Mouse (Mus musculus): Measurements from ENCODE around the gene Ccdc149. TPM values are rescaled to one million over a fixed set of nuclear protein-coding genes. Genes with fewer than 3 reads are reported as not detected.

Ccdc149 gene
- total and polyA plus RNA-seq, 3 experiments = not detected

- DNase-seq (ENCODE audit: low spot score) (no peak), ATAC-seq (ENCODE audit: extremely low read depth, insufficient number of reproducible peaks, low FRiP score, poor library complexity, severe bottlenecking) (no peak)
- no peak overlapping the region for H3K4me3 ChIP-seq (ENCODE audit: low read depth, low read length)
- H3K27me3 ChIP-seq (ENCODE audit: insufficient read depth, low read length) = no peaks in the 10 kb centered on the region
- peaks cover 29% of the 10 kb centered on the region for H3K9me3 ChIP-seq (replicated peaks)
- TF ChIP-seq GATA2 (IDR thresholded peaks at IDR 0.05; ENCODE audit: borderline replicate concordance, low read depth, low read length) = no peak
- no peak for TF ChIP-seq POLR2AphosphoS5 (IDR thresholded peaks at IDR 0.05; ENCODE audit: insufficient replicate concordance, low read depth, low read length)
- no peak for TF ChIP-seq TAL1 (conservative IDR thresholded peaks at IDR 0.05; ENCODE audit: low read depth, low read length)
- no peak for TF ChIP-seq GATA1 (IDR thresholded peaks at IDR 0.05; ENCODE audit: borderline replicate concordance, low read length)
- TF ChIP-seq CTCF (IDR thresholded peaks at IDR 0.05; ENCODE audit: low read depth, low read length) = no peak
- H3K36me3 ChIP-seq (replicated peaks) = no peaks in the 10 kb centered on the region
- H3K4me1 ChIP-seq (ENCODE audit: insufficient read depth, low read depth, low read length) = no peaks in the 10 kb centered on the region
Observed at GRCm38 (mm10) chr5:52357175-52357754, 114.1 kb downstream of the Ccdc149 start.

- Histone ChIP-seq H3K4me3 (ENCODE audit: low read depth, low read length) (no peak overlapping the region), H3K9me3 (replicated peaks) (peaks cover 26% of the 10 kb centered on the region), H3K27me3 (ENCODE audit: insufficient read depth, low read length) (no peaks in the 10 kb centered on the region), H3K4me1 (ENCODE audit: insufficient read depth, low read depth, low read length) (no peaks in the 10 kb centered on the region), H3K36me3 (replicated peaks) (no peaks in the 10 kb centered on the region)
- TF ChIP-seq CTCF (IDR thresholded peaks at IDR 0.05; ENCODE audit: low read depth, low read length) (no peak), GATA2 (IDR thresholded peaks at IDR 0.05; ENCODE audit: borderline replicate concordance, low read depth, low read length) (no peak), GATA1 (IDR thresholded peaks at IDR 0.05; ENCODE audit: borderline replicate concordance, low read length) (no peak), POLR2AphosphoS5 (IDR thresholded peaks at IDR 0.05; ENCODE audit: insufficient replicate concordance, low read depth, low read length) (no peak), TAL1 (conservative IDR thresholded peaks at IDR 0.05; ENCODE audit: low read depth, low read length) (no peak)
- DNase-seq (ENCODE audit: low spot score) (no peak), ATAC-seq (ENCODE audit: extremely low read depth, insufficient number of reproducible peaks, low FRiP score, poor library complexity, severe bottlenecking) (no peak)
Observed at GRCm38 (mm10) chr5:52355612-52356011, 115.7 kb downstream of the Ccdc149 start.

- Histone ChIP-seq H3K4me3 (ENCODE audit: low read depth, low read length) (no peak overlapping the region), H3K36me3 (replicated peaks) (no peaks in the 10 kb centered on the region), H3K4me1 (ENCODE audit: insufficient read depth, low read depth, low read length) (no peaks in the 10 kb centered on the region), H3K9me3 (replicated peaks) (peaks cover 20% of the 10 kb centered on the region), H3K27me3 (ENCODE audit: insufficient read depth, low read length) (no peaks in the 10 kb centered on the region)
- TF ChIP-seq POLR2AphosphoS5 (IDR thresholded peaks at IDR 0.05; ENCODE audit: insufficient replicate concordance, low read depth, low read length) = no peak
- no peak for TF ChIP-seq TAL1 (conservative IDR thresholded peaks at IDR 0.05; ENCODE audit: low read depth, low read length)
- TF ChIP-seq GATA1 (IDR thresholded peaks at IDR 0.05; ENCODE audit: borderline replicate concordance, low read length) = no peak
- no peak for TF ChIP-seq GATA2 (IDR thresholded peaks at IDR 0.05; ENCODE audit: borderline replicate concordance, low read depth, low read length)
- TF ChIP-seq CTCF (IDR thresholded peaks at IDR 0.05; ENCODE audit: low read depth, low read length) = no peak
- no peak for DNase-seq (ENCODE audit: low spot score)
- ATAC-seq (ENCODE audit: extremely low read depth, insufficient number of reproducible peaks, low FRiP score, poor library complexity, severe bottlenecking) = no peak
Observed at GRCm38 (mm10) chr5:52354441-52354840, 116.9 kb downstream of the Ccdc149 start.

- Histone ChIP-seq H3K36me3 (replicated peaks) (no peaks in the 10 kb centered on the region), H3K4me3 (ENCODE audit: low read depth, low read length) (no peak overlapping the region), H3K27me3 (ENCODE audit: insufficient read depth, low read length) (no peaks in the 10 kb centered on the region), H3K4me1 (ENCODE audit: insufficient read depth, low read depth, low read length) (no peaks in the 10 kb centered on the region), H3K9me3 (replicated peaks) (peaks cover 12% of the 10 kb centered on the region)
- TF ChIP-seq TAL1 (conservative IDR thresholded peaks at IDR 0.05; ENCODE audit: low read depth, low read length) (no peak), GATA2 (IDR thresholded peaks at IDR 0.05; ENCODE audit: borderline replicate concordance, low read depth, low read length) (no peak), POLR2AphosphoS5 (IDR thresholded peaks at IDR 0.05; ENCODE audit: insufficient replicate concordance, low read depth, low read length) (no peak)
- ATAC-seq (ENCODE audit: extremely low read depth, insufficient number of reproducible peaks, low FRiP score, poor library complexity, severe bottlenecking) (no peak), DNase-seq (ENCODE audit: low spot score) (no peak)
Observed at GRCm38 (mm10) chr5:52352730-52353129, 118.6 kb downstream of the Ccdc149 start.

- ATAC-seq (ENCODE audit: extremely low read depth, insufficient number of reproducible peaks, low FRiP score, poor library complexity, severe bottlenecking) = no peak
Observed at GRCm38 (mm10) chr5:52351561-52351960, 119.8 kb downstream of the Ccdc149 start.

GRCm38 (mm10) chr5:52350451-52350850 is 120.9 kb downstream of the Ccdc149 start:
- no peaks in the 10 kb centered on the region for H3K27me3 ChIP-seq (ENCODE audit: insufficient read depth, low read length)
- TF ChIP-seq POLR2AphosphoS5 (IDR thresholded peaks at IDR 0.05; ENCODE audit: insufficient replicate concordance, low read depth, low read length) (no peak), CTCF (IDR thresholded peaks at IDR 0.05; ENCODE audit: low read depth, low read length) (no peak)
- H3K4me1 ChIP-seq (ENCODE audit: insufficient read depth, low read depth, low read length) = no peaks in the 10 kb centered on the region
- DNase-seq (ENCODE audit: low spot score) = no peak
- no peaks in the 10 kb centered on the region for H3K36me3 ChIP-seq (replicated peaks)
- ATAC-seq (ENCODE audit: extremely low read depth, insufficient number of reproducible peaks, low FRiP score, poor library complexity, severe bottlenecking) = no peak
- H3K4me3 ChIP-seq (ENCODE audit: low read depth, low read length) = no peak overlapping the region
- peaks cover 8% of the 10 kb centered on the region for H3K9me3 ChIP-seq (replicated peaks)

More at GRCm38 (mm10) chr5:52351561-52351960, 119.8 kb downstream of the Ccdc149 start:
- no peak for DNase-seq (ENCODE audit: low spot score)
- Histone ChIP-seq H3K4me3 (ENCODE audit: low read depth, low read length) (no peak overlapping the region), H3K36me3 (replicated peaks) (no peaks in the 10 kb centered on the region), H3K9me3 (replicated peaks) (peaks cover 8% of the 10 kb centered on the region), H3K4me1 (ENCODE audit: insufficient read depth, low read depth, low read length) (no peaks in the 10 kb centered on the region), H3K27me3 (ENCODE audit: insufficient read depth, low read length) (no peaks in the 10 kb centered on the region)
- TF ChIP-seq POLR2AphosphoS5 (IDR thresholded peaks at IDR 0.05; ENCODE audit: insufficient replicate concordance, low read depth, low read length) (no peak), GATA2 (IDR thresholded peaks at IDR 0.05; ENCODE audit: borderline replicate concordance, low read depth, low read length) (no peak), GATA1 (IDR thresholded peaks at IDR 0.05; ENCODE audit: borderline replicate concordance, low read length) (no peak), CTCF (IDR thresholded peaks at IDR 0.05; ENCODE audit: low read depth, low read length) (no peak), TAL1 (conservative IDR thresholded peaks at IDR 0.05; ENCODE audit: low read depth, low read length) (no peak)

Measured in G1E (cell line).